Mouse (Mus musculus) cerebellum, adult (tissue): Measurements from ENCODE around the gene Akap7.
A peak's percentile ranks its signal among the peaks of the same experiment; 100 is the strongest.
"Not testable (repeated sequence)": the region's sequence is repeated elsewhere in the genome, so short reads cannot be mapped to it uniquely, and the experiment has no call there.

Source experiments
- ATAC-seq: cut with Nextera tagmentation; 2 replicates; pipeline ENCODE4 v1.9.2; 2017; ENCODE audit warnings: mild to moderate bottlenecking, moderate library complexity, mixed read lengths; ENCODE audit not compliant: insufficient number of reproducible peaks, low FRiP score, low TSS enrichment

The Akap7 gene

DNA sequence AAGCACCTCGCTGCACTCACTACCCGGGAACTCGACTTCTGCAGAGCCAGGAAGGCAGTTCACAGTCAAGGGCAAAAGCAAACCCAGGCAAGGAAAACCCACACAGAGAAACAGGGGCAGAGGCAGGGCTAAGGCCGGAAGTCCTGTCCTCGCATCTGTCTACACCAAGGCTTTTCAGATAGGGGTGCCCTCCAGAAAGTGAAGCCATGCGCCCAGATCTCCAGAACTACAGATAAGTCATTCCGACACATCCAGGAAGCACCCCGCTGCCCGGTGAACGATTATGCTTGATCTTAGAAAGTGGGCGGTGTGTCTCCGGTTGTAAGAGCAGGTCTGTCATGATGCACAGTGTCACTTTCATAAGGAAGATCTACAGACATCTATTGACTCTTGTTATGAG is 109.1 kb downstream of the Akap7 start:
- ATAC-seq, result 0 out of 2 replicates have a peak, but pooled peaks have one; percentile 15

GRCm38 (mm10) chr10:25198048-25198447 is 109.6 kb downstream of the Akap7 start:
- ATAC-seq, result no peak

- ATAC-seq, result no peak
These were observed 115.2 kb downstream of the Akap7 start for GRCm38 (mm10) chr10:25192180-25193073.

GRCm38 (mm10) chr10:25191166-25191565 is 116.5 kb downstream of the Akap7 start:
- ATAC-seq, result no peak

- not testable (repeated sequence) for ATAC-seq
These were observed 121.4 kb downstream of the Akap7 start for GRCm38 (mm10) chr10:25186240-25186639.

GRCm38 (mm10) chr10:25185691-25186090 is 122.0 kb downstream of the Akap7 start:
- ATAC-seq, result no peak

- peak; percentile 47; the same call in 1 of the 2 replicates for ATAC-seq
These were observed 122.7 kb downstream of the Akap7 start for GRCm38 (mm10) chr10:25184819-25185603.

GRCm38 (mm10) chr10:25183271-25183670 is 124.4 kb downstream of the Akap7 start:
- ATAC-seq, result no peak

GRCm38 (mm10) chr10:25179030-25179429 is 128.6 kb downstream of the Akap7 start:
- ATAC-seq, result 0 out of 2 replicates have a peak, but pooled peaks have one; percentile 18

DNA sequence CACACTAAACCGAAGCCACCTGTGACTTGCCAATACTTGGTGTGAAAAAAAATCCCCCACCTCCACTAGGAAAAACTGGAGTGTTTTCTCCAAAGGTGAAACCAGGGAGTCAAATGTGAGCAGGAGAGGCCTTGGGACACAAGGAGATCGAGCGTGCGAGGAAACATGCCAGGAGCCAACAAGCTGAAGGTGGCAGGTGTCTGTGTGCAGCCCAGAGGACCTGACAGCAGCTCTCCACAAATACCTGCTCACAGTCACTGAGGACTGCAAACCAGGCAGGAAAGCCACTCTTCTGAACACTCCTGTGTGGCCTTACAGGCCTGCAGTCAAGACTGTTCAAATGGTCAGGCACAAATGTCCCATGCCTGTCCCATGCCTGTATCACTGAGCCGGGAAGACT is 130.4 kb downstream of the Akap7 start:
- ATAC-seq, result peak; percentile 40; the same call in 1 of the 2 replicates

- ATAC-seq, result no peak
These were observed 132.8 kb downstream of the Akap7 start for GRCm38 (mm10) chr10:25174872-25175271.

DNA sequence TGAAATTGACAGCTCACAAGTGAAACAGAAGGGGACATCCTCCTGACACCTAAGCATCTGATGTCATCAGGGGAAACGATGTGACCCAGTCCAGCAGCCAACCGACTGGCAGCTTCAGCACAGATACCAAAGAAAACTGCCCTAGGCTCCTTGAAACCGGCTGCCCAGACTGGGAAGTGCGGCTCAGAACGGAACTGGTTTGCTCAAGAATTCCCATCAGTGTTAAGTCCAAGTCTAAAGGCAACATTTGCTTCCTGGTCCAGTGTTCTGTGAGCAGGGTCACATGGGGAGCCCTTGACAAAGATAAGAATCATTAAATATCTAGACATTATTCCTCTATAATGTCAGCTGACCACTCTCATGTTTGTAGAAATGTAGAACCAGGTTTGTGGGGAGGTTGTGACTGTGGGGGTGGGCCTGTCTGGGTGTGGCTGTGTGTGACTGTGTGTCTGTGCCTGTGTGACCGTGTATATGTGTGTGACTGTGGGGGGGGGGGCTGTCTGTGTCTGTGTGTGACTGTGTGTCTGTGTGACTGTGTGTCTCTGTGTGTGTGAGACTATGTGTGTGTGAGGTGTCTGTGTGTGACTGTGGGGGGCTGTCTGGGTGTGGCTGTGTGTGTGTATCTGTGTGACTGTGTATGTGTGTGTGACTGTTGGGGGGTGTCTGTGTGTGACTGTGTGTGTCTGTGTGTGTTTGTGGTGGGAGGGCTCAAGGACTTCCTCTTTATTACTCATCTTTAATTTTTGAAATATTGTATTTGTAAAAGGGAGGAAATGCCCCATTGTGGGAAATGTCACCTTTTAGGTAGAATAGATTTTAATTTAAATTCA is 140.1 kb downstream of the Akap7 start:
- ATAC-seq, result no peak

GRCm38 (mm10) chr10:25163510-25163909 is 144.2 kb downstream of the Akap7 start:
- ATAC-seq, result not testable (repeated sequence)

DNA sequence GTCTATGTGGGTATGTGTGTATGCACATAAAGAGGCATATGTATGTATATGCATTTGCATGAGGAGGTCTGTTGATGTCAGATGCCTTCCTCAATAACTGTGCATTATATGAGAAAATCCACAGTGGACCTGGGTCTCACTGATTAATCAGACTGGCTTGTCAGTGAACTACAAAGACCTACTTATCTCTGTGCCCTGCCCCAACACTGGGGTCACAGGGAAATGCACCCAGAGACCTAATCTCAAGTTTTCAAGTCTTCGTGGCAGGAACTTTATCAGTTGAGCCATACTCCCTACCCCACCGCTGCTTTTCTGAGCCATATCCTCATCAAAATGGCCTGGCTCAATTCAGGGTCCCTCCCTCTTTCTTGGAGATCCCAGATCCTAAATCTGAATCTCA is 146.0 kb downstream of the Akap7 start:
- ATAC-seq, result no peak

- no peak for ATAC-seq
These were observed 149.0 kb downstream of the Akap7 start for GRCm38 (mm10) chr10:25158651-25159050.

GRCm38 (mm10) chr10:25157339-25157738 is 150.3 kb downstream of the Akap7 start:
- no peak for ATAC-seq

DNA sequence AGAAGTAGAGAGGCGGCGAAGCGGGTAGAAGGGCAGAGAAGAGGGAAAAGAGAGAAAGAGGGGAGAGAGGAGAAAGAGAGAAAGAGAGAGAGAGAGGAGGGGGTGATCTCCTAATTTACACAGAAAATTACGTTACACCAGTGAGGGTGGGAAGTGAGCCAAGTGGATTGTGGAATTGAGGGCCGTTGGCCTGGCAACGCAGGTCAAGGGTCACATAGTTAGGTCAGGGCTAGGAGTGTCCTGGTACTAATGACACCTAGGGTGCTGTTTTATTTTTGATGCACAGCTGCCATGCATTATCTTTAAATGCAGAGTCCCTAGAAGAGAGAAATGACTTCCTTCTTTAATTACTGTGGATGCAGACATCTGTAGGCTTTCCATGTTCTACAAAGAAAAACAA is 153.4 kb downstream of the Akap7 start:
- ATAC-seq, result no peak

DNA sequence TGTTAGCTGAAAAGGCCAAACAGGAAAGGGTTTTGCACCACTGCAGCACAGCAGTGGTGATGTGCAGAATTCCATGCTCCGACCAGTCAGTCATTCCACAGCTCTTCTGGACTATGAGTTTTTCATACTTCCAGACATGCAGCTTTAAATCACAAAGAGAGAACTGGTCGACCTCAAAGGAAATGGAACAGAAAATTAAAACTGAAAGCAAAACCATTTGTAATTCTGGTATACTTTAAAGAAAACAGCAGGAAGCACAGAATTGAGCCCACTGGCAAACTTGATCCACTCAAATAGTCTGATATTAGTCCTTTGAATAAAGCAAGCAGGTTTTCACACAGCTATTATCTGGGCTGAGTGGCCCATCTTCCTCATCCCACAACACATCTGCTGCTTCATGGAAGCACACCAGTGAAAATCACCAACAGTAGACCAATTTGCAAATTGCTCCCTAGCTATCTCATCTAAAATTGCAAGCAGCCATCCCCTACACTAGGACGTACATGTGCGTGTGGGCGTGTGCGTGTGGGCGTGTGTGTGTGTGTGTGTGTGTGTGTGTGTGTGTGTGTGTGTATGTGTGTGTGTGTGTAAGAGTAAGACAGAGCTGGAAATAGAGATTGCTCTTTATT is 156.4 kb downstream of the Akap7 start:
- no peak for ATAC-seq

DNA sequence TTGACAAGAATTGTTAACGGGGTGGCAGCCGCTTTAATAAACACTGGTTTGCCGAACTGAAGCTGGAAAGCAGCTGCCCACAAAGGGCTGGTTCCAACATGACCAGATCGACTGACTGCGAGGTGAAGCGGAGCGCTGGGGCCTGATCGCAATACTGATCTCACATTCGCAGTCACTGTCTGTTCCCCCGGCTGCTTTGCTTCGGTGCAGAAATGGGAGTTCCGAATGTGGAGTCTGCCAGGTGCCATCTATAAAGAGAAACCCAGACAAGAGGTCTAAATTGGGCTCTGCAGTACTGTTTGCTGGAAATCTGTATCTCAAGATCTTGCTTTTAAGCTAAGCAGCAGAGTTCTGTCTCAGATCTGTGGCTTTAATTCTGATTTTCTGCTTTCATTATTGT is 161.8 kb downstream of the Akap7 start:
- no peak for ATAC-seq
